Mouse (Mus musculus): Measurements from ENCODE around the gene Ess2.
"Not testable (repeated sequence)": the region's sequence is repeated elsewhere in the genome, so short reads cannot be mapped to it uniquely, and the experiment has no call there.

Gene Ess2
- long read RNA-seq, experiment 1, transcript Ess2-201 (10 exons, 2,821 nt), result major isoform, 13 of 21 reads
- long read RNA-seq, experiment 1, partial matches to known transcripts, result 3 of 21 reads
- long read RNA-seq, experiment 1, other reads (novel, unspliced or antisense), result 4 of 21 reads
- long read RNA-seq, experiment 2, transcript Ess2-205 (10 exons, 2,785 nt), result minor isoform, 7 of 27 reads
- long read RNA-seq, experiment 2, transcript Ess2-201 (10 exons, 2,821 nt), result major isoform, 18 of 27 reads
- long read RNA-seq, experiment 2, partial matches to known transcripts, result 1 of 27 reads
- long read RNA-seq, experiment 2, other reads (novel, unspliced or antisense), result 1 of 27 reads

DNA sequence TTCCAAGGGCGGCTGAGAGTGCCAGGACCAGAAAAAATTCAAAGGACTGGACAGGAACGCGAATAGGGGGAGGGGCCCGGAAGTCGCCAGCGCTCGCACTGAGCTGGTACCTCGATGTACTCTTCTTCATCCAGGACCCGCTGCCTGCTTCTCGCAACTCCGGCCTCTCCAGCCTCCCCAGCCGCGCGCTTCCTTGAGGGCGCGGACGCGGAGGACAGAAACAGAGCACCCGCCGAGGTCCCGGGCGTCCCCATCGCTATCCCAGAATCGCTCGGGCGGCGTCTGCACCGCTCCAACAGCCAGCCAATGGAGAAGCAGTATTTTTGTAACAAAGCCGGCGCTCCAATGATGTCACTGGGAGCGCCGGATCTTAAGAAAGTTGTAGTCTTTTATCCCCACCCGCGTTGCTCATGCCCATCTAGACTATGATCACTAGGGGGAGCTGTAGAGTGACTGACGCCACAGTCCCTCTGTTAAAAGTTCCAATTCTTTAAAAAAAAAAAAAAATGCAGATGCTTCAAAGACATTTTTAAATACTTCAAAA, at the start of gene Ess2:
Gene Ess2 (minus strand): TSS at position 297 of the 544 bp plus-strand sequence.
- intact Hi-C loops (cut with DNase I), result loop anchor here (10.0 kb wide), 1 partner anchor 134 kb away; no protein-coding TSS in a partner anchor

DNA sequence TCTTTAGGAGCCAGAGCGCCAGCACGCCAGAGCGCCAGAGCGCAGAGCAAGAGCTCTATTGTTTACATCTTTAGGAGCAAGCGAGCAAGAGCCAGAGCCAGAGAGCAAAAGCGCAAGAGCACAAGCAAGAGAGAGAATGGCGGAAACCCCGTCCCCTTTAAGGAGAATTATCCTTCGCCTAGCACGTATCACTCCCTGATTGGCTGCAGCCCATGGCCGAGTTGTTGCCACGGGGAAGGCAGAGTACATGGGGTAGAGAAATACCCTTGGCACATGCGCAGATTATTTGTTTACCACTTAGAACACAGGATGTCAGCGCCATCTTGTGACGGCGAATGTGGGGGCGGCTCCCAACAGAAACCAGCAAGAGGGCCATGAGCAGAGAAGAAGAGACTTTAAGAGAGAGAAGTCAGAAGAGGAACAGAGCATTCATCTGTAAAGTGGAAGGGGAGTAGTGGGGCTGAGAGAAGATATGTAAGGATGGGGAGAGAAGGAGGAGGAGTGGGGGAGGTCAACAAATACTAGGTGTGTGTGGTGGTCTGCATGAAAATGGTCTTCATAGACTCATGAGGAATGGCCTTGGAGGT, 45.0 kb upstream of the Ess2 start:
- intact Hi-C loops (cut with DNase I), result not testable (repeated sequence)

DNA sequence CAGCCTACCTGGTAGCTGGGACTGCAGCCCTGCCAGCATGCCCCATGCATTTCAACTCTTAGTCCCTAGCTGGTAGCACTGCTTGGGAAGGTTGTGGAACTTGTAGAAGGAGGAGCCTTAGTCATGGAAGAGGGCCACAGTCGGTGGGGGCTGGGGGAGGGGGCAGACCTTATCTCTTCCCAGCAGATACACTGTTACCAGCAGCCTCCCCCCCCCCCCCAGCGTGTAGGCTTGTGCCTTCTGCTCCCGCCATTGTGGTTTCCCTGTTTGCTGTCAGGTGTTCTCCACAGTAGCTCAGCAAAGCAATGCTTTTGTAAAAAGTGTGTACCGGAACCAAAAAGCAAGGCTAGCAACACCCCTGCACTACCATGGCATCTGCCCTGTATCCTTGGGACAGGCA, 40.5 kb upstream of the Ess2 start:
- intact Hi-C loops (cut with DNase I), result no loop called here

DNA sequence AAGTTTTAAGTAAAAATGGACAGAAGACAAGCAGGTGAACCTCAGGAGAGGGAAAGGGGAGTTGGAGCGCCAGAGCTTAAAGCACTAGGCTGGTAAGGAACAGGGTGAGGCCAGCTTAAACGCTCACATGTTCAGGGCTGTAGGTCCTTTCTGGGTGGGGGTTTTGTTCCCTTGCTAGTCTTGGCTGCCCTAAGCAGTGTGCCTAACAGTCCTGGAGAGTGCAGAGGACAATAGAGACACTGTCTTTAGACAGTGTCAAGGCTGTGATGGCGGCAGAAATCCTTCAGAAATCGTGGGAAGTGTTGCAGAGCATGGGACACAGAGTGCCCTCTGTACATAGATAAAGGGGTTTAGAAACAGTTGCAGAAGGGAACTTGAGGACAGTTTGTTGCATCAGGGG, 38.9 kb upstream of the Ess2 start:
- intact Hi-C loops (cut with DNase I), result no loop called here

DNA sequence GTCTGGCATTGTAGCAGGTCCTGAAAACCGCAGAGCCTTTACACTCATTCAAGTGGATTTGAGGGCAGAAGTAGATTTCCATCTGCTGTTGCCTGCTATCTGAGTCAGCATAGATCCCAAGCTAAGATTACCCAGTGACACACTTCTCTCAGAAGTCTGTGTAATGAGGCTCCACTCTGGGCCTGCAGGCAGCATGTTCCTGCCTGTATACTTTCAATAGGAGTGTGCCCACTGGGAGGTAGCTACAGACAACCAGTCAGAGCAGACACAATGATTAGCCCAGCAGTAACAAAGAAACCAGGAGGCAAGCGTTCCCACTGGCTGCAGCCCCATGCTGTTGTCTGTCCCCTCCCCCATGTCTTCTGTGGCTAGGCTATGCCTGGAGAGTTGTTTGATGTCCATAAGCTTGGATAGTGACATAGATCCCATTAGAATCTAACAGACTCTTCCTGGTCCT, 38.3 kb upstream of the Ess2 start:
- intact Hi-C loops (cut with DNase I), result no loop called here

DNA sequence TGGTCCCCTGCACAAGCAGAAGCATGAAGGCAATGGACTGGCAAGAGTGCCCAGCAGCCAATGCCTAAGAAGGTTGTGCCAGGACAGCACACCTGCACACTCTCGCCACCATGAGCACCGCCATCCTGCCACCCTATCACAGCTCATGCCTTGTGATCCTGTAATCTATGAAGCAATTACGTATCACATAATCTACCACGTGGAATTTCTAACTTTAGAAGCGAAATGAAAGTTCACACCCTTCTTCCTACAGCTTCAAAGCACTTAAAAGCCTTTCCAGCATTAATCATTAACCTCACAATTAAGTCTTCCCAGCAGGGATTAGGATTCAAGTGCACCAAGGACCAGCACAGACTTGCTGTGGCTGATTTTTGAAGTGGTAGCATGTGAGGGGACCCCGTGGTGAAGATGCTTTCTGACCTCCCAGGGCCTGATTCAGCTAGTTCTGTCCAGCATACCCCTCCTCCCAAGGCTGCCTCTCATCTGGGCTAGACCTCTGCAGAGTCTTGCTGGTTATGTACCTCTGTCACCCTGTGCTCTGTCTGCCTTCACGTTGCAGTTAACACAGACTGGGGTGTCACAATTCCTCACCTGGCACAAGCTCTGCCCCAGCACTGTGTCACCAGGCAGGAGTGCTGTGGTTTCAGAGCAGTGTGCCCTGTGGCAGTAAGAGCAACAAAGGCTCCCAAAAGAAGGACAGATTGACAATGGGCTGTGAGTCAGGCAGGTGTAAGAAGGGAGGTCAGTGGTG, 34.1 kb upstream of the Ess2 start:
- intact Hi-C loops (cut with DNase I), result no loop called here

DNA sequence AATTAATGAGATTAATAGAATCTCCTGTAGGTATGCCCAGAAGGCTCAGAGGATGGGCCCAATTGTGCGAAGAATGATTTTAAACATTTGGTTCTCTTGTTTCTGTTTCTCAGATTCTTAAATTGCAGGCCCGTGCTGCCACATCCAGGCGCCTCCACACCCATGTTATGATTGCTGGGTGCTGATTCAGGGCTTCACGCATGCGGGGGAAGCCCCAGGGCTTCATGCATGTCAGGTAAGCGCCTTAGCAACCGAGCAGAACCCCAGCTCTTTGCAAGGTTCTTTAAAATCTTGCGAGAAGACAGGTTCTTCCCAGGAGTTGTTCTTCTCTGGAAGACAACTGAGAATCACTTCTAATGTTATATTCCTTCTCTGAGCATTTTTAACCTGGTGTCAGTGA, 32.3 kb upstream of the Ess2 start:
- intact Hi-C loops (cut with DNase I), result no loop called here

DNA sequence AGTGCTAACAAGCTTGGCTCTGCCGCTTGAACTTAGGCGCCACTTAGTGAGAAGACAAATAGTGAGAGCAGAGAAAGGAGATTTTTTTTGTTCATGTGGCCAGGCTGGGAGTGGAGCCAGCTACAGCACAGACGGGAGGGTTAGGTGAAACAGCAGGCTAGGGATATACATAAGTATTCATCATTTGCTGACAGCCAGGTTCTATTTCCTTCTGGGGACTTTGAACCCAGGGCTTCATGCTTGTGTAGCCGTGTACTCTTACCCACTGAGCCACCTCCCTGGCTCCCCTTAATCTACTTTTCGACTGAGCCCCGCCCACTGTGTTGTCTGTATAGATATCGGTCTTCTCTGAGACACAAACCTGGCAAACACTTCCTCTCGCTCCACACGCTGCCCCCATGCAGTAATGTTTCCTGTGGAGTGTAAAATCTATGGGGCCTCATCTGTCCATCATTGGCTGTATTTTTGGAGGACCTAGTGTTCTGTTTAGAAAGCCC, 28.2 kb upstream of the Ess2 start:
- intact Hi-C loops (cut with DNase I), result no loop called here

DNA sequence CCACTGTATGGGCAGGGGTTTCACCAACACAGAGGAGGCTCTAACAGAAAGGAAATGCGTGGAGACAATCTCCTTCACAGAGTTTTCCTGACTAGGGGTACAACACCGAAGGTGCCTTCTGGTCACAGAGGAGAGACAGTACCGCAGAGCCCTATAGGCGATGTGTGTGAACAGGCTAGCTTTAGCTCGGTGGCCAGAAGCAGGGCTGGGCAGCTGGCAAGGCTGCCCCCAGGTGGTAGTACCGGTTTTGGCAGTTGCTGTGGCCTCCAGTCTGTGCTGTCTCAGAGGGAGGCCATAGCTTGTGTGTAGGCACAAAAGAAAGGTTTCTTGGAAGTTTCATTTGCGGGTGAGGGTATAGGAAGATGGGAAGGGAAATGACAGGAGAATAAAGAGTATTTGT, 27.7 kb upstream of the Ess2 start:
- intact Hi-C loops (cut with DNase I), result no loop called here

DNA sequence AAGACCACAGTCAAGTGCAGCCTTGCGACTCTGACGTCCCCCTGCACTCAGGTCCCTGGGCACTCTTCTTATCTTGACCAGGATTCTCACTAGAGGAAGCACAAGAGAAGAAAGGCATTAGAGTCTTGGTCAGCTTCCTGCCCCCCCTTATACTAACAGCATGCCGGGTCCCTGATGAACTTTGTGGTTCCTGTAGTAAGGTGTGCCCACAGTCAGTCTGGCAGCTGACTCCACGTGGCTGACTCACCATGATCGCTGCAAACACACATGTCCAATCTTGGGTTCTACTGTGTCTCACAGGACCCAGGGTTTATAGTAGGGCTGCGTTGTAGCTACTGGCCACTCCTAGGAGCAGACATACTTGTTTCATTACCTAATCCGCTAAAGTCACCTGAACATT, 27.0 kb upstream of the Ess2 start:
- intact Hi-C loops (cut with DNase I), result no loop called here

DNA sequence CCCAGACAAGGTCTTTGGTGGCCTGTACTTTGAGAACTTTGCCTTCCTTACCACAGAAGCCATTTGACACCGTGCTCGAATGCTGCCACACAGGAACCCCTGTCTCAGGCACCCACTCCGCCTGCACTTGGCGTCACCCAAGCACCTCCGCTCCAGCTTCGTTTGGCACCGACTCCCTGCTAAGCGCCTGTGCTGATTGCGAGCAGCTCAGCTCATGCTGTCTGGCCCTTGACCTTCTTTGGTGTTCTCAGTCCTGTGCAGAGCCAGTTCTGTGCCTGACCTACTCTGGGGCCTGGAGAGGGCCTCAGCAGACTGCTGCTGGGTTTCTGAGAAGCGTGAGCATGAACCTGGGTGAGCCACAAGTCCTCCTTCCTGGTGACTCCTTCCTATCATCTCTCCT, 25.6 kb upstream of the Ess2 start:
- intact Hi-C loops (cut with DNase I), result no loop called here

DNA sequence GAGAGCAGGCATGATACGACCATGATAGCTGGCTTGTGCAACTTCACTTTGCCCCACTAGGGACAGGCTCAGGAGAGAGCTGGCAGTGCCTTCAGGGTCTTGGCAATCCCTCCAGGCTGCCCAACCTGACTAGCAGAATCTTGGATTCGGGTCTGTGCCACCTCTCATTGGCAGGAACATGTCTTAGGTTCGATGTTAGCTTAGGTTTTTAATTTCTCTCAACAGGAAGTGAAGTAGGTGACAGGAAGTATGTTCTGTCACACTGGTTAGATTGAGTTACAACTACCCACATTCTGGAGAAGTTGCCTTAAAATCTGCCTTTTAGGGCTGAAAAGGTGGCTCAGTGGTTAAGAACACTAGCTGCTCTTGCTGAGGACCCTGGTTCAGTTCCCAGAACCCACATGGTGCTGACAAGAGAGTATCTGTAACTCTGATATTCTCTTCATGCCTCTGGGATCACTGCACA, 23.3 kb upstream of the Ess2 start:
- intact Hi-C loops (cut with DNase I), result no loop called here

DNA sequence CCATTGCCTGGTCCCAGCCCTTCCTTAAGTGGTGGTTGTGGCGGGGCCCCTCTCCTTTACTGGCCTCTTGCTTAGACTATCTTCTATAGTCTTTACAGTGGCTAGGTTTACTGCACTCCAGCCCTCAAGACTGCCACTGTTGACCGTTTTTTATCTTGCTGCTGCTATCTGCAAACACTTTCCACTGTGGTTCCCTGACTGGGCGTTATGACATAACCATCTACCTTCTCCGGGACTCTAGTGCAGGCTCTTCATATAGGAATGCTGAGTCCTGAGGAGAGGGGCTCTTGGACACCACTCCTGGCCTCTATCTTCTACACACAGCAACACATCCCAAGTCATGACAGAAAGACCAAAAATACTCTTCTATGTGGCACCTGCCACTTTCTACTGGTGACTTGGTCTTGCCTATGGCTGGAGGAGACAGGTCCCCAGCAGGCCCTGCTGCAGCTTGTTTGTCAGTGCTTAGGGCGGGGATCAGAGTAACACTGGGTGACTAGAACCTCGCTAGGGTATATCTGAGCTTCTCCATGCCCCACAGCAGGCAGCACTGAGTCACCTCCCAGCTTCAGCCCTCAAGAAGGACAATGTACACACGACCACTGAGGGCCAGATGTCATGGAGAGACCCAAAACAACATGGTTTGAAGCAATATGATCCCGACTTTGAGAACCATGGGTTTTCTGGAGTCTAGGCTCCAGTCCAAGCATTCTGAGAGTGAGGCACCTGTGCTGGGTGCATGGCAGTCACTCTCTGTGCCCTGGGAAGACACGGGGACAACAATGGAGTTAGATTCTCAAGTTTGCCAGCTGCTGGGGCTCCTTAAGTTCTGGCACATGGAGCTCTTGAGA, 22.7 kb upstream of the Ess2 start:
- intact Hi-C loops (cut with DNase I), result no loop called here

DNA sequence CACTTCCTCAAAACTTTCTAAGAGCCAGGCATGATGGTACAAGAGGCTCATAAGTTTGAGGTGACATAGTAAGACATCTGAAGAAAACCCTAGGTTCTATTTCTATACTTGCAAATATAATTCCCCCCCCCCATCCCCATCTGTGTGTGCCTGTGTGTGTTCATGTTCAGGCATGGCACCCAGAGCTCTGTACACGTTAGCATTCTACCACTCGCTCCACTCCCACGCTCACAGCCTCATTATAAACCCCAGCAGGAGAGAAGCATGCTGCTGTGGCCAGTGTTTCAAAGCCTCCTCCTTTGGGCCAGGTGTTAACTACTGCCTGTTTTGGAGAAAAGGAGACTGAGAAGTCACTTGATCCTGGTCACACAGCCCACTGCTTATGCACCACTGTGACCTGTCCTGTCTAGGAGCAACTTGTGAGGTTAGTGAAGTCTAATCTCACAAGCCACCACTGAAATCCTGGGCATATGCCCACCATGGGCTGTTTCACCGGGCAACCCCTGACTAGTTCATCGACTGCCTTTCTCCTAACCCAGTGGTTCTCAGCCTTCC, 20.8 kb upstream of the Ess2 start:
- intact Hi-C loops (cut with DNase I), result no loop called here

DNA sequence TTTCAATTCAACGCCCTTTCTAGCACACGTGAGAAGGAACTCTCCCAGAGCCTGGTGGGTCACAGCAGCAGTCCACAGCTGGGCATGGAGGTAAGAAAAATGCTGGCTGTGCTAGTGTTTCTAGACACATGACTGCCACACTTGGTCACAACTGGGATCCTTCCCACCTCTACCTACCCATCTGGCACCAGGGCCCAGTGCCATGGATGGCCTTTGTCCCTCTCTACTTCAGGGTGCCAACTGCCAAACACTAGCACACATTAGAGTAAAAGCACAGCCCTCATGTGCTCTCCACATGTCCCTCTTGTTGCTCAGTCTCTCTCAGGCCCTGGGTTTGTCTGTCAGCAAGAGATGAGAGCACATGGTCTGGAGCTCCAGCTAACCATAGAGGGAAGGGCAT, 18.5 kb upstream of the Ess2 start:
- intact Hi-C loops (cut with DNase I), result loop anchor here (5.0 kb wide), 1 partner anchor 58 kb away; no protein-coding TSS in a partner anchor

DNA sequence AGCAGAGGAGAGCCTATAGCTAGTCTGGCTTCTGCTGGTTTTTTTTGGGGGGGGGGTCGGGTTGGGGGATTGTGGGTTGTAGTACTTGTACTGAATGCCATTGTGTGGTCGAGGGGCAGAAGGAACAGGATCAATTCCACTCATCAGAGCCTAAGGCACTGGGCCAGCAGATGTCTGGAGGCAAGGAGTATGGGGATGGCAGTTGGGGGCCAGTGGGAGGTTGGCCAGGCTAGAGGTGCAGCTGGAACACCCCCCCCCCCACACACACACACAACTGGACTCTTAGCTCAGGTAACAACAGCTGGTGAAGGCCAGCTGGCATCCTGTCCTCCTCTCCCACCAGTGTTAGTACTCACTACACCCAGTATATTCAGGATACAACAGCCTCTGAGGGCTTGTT, 18.1 kb upstream of the Ess2 start:
- intact Hi-C loops (cut with DNase I), result loop anchor here (5.0 kb wide), 1 partner anchor 58 kb away; no protein-coding TSS in a partner anchor

DNA sequence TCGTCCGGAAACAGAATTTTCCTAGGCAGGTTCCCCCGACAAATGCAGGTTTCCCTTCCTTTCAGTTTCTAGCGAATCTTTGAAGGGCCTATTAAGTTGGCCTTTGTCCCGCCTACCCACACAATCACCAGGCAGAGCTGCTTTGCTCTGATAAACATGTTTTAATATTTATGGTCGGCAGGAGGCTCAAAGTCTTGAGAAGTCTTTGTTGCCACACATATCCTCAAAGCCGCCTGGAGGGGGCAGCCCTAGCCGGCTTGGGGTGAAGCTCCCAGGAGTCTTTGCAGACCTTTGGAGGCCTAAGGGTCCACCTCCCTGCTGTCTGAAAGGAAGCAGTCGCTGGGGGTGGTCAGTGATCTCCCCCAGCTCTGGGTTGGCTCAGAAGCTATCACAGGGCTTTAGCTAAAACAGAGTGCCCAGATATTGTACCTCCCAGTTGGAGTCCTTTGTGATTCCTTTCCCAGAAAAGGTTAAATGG, 17.5 kb upstream of the Ess2 start:
- intact Hi-C loops (cut with DNase I), result loop anchor here (5.0 kb wide), 1 partner anchor 59 kb away; no protein-coding TSS in a partner anchor

DNA sequence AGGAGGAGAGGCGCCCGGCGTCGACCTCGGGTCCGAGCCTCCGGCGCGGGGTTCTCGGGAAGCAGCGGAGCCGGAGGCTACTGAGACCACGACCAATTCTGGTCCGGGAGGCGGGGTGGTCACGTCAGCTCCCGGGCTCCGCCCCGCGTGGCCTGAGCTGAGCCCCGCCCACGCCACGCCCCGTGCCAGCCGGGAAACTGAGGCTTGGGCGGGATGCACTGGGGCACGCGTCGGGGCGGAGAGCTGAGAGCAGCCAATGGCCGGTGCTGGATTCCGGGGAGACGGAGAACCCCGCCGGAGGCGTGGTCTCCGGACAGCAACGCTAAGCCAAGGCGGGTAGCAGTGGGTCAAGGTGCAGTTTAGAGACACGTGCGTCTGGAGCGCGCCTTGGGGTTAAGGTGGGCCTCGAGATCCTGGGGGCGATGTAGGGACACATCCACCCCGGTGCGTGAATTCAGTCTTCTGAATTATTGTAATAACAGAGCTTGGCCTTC, 17.0 kb upstream of the Ess2 start, which contains the start of gene Slc25a1:
Gene Slc25a1 (minus strand): TSS at position 133 of the 494 bp plus-strand sequence.
- intact Hi-C loops (cut with DNase I), result loop anchor here (5.0 kb wide), 1 partner anchor 59 kb away; no protein-coding TSS in a partner anchor

DNA sequence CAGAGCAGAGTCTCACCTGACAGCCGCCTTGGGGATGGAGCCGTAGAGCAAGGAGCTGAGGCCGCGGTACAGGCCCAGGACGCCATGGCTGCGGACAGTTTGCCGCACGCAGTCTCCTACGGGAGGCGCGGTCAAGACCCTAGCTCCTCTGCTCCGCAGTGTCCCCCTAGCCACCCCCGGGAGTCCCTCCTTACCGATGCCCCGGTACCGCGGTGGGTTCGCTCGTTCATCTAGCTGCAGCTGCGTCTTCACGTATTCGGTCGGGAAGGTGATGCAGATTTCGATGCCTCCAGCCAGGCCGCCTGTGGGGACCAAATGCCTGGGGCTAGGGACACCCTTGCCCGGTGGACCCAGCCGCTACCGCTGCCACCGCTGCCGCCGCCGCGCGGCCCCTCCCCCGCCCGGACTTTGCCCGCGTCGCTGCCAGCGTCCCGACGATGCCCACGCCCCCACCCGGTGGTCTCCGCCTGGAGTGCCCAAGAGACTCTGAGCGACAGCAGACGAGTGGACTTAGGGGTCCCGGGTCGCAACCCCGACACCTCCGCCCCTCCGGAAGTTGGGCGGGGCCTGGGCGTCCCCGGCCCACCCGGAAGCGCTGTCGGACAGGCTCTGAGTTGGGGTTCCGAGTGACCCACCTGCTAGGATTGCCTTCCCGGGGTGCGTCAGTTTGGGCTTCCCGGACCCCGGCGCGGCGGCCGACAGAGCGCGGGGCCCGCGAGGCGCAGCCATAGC, 16.4 kb upstream of the Ess2 start:
- intact Hi-C loops (cut with DNase I), result loop anchor here (5.0 kb wide), 1 partner anchor 60 kb away; no protein-coding TSS in a partner anchor
